Mouse (Mus musculus) midbrain, embryonic 11.5 days (tissue): Measurements from ENCODE around the gene Tmie. TPM values are rescaled to one million over a fixed set of nuclear protein-coding genes. Genes with fewer than 3 reads are reported as not detected.

Experiments used
- ATAC-seq: fragments of 200-750 bp; cut with Nextera tagmentation; 2 replicates; pipeline ENCODE4 v1.8.0; 2017; ENCODE audit warnings: moderate TSS enrichment, moderate library complexity; ENCODE audit not compliant: low FRiP score
- DNase-seq: peaks from one replicate; pipeline ENCODE4 v3.0.0; 2015; ENCODE audit warnings: low spot score; ENCODE audit errors: missing footprints
- H3K27ac ChIP-seq: fragments of 300-500 bp; sonication (generic); 2 replicates; pipeline ENCODE4 v1.5.1; 2014; ENCODE audit warnings: low read depth, low read length
- H3K27me3 ChIP-seq: fragments of 300-500 bp; sonication (generic); 2 replicates; pipeline ENCODE4 v1.6.1; 2014; ENCODE audit warnings: mild to moderate bottlenecking, low read length, moderate library complexity, mixed read lengths; ENCODE audit not compliant: control insufficient read depth, insufficient read depth
- H3K36me3 ChIP-seq: fragments of 300-500 bp; sonication (generic); 2 replicates; pipeline ENCODE4 v1.6.1; 2014; ENCODE audit warnings: mild to moderate bottlenecking, low read length, moderate library complexity, mixed read lengths; ENCODE audit not compliant: control insufficient read depth, insufficient read depth
- H3K4me1 ChIP-seq: fragments of 300-500 bp; sonication (generic); 2 replicates; pipeline ENCODE4 v1.6.1; 2014; ENCODE audit warnings: low read length; ENCODE audit not compliant: control insufficient read depth, insufficient read depth
- H3K4me2 ChIP-seq: fragments of 300-500 bp; sonication (generic); 2 replicates; pipeline ENCODE4 v1.6.1; 2014; ENCODE audit warnings: mild to moderate bottlenecking, moderate library complexity
- H3K4me3 ChIP-seq: fragments of 300-500 bp; sonication (generic); 2 replicates; pipeline ENCODE4 v1.5.1; 2014; ENCODE audit warnings: low read depth, low read length
- H3K9ac ChIP-seq: fragments of 300-500 bp; sonication (generic); 2 replicates; pipeline ENCODE4 v1.6.1; 2014; ENCODE audit warnings: low read length
- H3K9me3 ChIP-seq: fragments of 300-500 bp; sonication (generic); 2 replicates; pipeline ENCODE4 v1.6.1; 2016; ENCODE audit warnings: low read length; ENCODE audit not compliant: control insufficient read depth
- WGBS: fragments of 180-500 bp; shearing (Covaris S2); extraction: QIAGEN DNeasy Blood & Tissue Kit; methylation state at CpG from one replicate; pipeline ENCODE4 v1.1.7; 2014; 5-methylcytosine and 5-hydroxymethylcytosine counted together
- polyA plus RNA-seq: library from polyadenylated mRNA; unstranded; fragments of >200 nt; fragmentation: Nextera tagmentation; extraction: Ambion mirVana; gene quantifications from 2 replicates; pipeline ENCODE4 v1.2.1, GENCODE M21; 2014

Gene Tmie
- 0.18 and 0.22 TPM in 2 replicates for polyA plus RNA-seq

DNA sequence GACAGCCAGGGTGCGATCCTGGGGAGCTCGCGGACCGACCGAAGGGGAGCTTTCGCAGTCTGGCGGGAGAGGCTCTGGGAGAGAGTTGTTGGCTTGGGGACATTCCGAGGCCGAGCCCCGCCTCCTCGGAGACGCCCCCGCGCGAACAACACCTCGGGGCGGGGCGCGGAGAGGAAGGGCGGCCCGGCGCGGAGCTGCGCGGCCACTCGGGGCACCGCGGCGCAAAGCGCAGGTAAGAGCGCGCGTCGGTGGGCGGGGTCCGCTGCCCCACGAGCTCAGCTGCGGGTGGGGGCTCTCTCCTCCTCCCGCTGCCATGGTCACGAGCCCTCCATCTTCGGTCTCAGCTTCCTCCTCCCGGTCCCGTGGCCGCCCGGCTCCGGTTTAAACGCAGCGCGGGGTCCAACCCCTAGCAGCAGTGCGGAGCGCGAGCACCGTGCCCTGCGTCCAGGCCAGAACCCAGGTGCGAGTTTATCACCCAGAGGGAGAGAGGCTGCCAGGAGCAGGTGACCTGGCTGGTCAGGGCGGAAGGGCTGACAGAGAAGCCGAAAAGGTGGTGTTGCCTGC lies at the start of gene Tmie:
TSS of gene Tmie (minus strand) at position 116 of the 564 bp plus-strand sequence.
- ATAC-seq (no peak), DNase-seq (peak; percentile 90)
- Histone ChIP-seq H3K4me1 (peaks cover 13% of the 10 kb centered on the region), H3K4me3 (peak within 1 kb of the TSS; percentile 34), H3K9me3 (no peaks in the 10 kb centered on the region), H3K27ac (no peak within 1 kb of the TSS), H3K27me3 (peaks cover 36% of the 10 kb centered on the region), H3K4me2 (peak within 1 kb of the TSS; percentile 70), H3K9ac (peak within 1 kb of the TSS; percentile 10; the same call in 1 of the 2 replicates), H3K36me3 (no peaks in the 10 kb centered on the region)
- under 1% methylated on average over 57 of the region's 57 CpGs for WGBS

DNA sequence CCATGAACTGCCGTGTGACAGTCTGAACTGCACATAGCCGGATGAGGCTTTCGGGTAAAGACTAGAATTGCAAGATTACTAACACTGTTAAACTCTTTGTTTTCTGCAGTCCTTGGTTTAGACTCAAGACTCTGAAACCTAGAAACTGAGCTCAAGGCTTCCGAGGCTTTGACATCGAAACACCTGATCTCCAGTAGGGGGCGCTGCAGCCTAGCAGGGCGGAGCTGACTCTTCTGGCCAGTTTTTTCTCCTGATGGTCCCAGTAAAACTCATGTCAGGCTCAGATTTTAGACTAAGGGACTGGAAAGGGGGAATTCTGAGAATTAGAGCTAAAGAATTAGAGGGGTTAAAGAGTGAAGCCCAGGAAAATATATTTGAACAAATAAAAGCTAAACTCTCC lies 42.8 kb upstream of the Tmie start:
- Histone ChIP-seq H3K4me1 (no peaks in the 10 kb centered on the region), H3K9ac (no peak overlapping the region), H3K27ac (no peak overlapping the region), H3K27me3 (no peaks in the 10 kb centered on the region), H3K9me3 (no peaks in the 10 kb centered on the region), H3K36me3 (no peaks in the 10 kb centered on the region), H3K4me3 (no peak overlapping the region), H3K4me2 (no peak overlapping the region)
- DNase-seq (peak; percentile 96), ATAC-seq (no peak)
- WGBS = 20% methylated on average over 7 of the region's 7 CpGs

- no peaks in the 10 kb centered on the region for H3K36me3 ChIP-seq
- H3K4me3 ChIP-seq = no peak overlapping the region
- WGBS = 71% methylated on average over 15 of the region's 15 CpGs
- H3K9me3 ChIP-seq = no peaks in the 10 kb centered on the region
- no peaks in the 10 kb centered on the region for H3K4me1 ChIP-seq
- no peak overlapping the region for H3K9ac ChIP-seq
- ATAC-seq = no peak
- H3K27ac ChIP-seq = no peak overlapping the region
- DNase-seq = no peak
- H3K4me2 ChIP-seq = no peak overlapping the region
- H3K27me3 ChIP-seq = no peaks in the 10 kb centered on the region
Measured at GRCm38 (mm10) chr9:110920665-110921419, 40.9 kb upstream of the Tmie start.

DNA sequence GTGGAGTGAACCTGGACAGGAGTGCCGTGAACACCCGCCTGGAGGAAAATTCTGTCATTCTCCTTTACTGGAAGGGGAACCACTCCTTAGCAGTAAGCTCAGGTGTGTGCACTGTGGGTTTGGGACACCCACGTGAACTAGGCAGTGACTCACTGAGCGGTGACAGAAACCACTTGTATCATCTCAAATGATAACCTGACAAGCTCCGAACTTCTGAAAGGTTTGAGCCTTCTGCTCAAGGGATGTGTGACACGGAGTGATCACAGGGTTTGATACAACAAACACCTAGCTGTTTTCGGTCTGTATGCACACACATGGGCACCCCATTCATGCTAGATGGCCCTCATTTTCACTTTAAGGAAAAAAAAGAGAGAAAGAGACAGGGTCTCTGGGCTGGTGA lies 36.9 kb upstream of the Tmie start, which contains the start of gene Fam240a:
TSS of gene Fam240a (minus strand) at position 76 of the 400 bp plus-strand sequence.
- Histone ChIP-seq H3K4me1 (no peaks in the 10 kb centered on the region), H3K4me3 (no peak within 1 kb of the TSS), H3K9ac (no peak within 1 kb of the TSS), H3K36me3 (no peaks in the 10 kb centered on the region), H3K27ac (no peak within 1 kb of the TSS), H3K4me2 (no peak within 1 kb of the TSS), H3K9me3 (no peaks in the 10 kb centered on the region), H3K27me3 (no peaks in the 10 kb centered on the region)
- WGBS = 90% methylated on average over 7 of the region's 7 CpGs
- ATAC-seq (no peak), DNase-seq (peak; percentile 49)

GRCm38 (mm10) chr9:110915466-110915865 lies 35.6 kb upstream of the Tmie start:
- no peaks in the 10 kb centered on the region for H3K4me1 ChIP-seq
- no peaks in the 10 kb centered on the region for H3K27me3 ChIP-seq
- no peak overlapping the region for H3K9ac ChIP-seq
- no peak overlapping the region for H3K4me3 ChIP-seq
- DNase-seq = peak; percentile 61
- no peaks in the 10 kb centered on the region for H3K36me3 ChIP-seq
- 67% methylated on average over 8 of the region's 8 CpGs for WGBS
- H3K9me3 ChIP-seq = no peaks in the 10 kb centered on the region
- ATAC-seq = no peak
- H3K27ac ChIP-seq = no peak overlapping the region
- H3K4me2 ChIP-seq = no peak overlapping the region

DNA sequence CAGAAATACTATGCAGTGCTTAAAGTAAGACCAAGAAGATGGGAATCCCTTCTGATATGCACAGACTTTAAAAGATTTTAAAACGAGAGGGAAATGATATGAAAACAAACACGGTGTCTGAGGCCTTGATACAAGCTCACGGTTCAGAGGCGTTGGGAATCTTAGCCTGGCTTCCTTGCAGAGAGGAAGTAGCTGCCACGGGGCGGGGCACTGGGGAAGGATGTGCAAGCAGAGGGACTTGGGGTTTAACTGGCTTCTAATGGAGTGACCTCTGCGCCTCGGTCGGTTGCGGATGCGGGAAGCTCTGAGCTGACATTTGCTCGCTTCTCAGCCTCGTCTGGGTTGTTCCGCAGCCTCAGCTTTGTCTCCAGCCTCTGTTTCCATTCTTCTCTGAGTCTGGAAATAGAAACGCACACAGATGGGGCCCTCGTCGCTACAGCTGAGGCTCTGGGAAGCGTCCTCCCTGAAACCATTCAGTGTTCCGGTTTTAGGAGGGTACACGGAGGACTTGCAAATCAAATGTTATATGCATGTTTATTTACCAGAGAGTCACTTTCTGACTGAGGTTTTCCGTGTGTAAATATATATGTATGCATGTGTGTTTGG lies 34.8 kb upstream of the Tmie start:
- ATAC-seq (no peak), DNase-seq (peak; percentile 84)
- H3K36me3 ChIP-seq = no peaks in the 10 kb centered on the region
- no peaks in the 10 kb centered on the region for H3K4me1 ChIP-seq
- 62% methylated on average over 21 of the region's 21 CpGs for WGBS
- H3K9me3 ChIP-seq = no peaks in the 10 kb centered on the region
- no peak overlapping the region for H3K9ac ChIP-seq
- H3K4me2 ChIP-seq = no peak overlapping the region
- no peak overlapping the region for H3K27ac ChIP-seq
- no peak overlapping the region for H3K4me3 ChIP-seq
- no peaks in the 10 kb centered on the region for H3K27me3 ChIP-seq

DNA sequence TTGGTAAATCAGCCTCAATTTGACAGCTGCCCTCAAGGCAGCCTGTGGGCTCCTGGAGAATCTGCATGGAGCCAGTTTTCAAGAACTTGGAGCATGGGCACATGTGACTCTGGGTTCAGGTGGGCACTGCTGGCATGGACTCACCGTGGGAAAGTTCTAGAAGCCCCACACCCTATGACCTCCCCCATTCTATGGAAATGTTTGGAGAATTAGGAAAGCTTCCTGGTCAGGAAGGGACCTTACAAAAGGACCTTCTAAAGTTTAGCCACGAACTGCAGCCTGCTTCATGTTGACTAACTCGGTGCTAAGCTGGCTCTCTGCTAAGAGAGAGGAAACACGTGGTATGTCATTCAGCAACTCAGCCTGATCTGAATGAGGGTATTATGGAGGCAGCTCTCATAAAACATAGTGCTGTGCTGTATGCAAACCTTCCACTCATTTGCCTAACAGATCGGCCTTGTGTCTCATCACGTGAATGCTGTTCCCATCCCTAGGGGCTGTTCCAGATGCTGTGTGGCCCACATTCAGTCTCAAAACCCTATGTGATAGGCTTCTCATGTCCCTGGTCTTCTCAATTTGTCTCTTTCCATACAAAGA lies 29.6 kb upstream of the Tmie start:
- H3K9ac ChIP-seq = no peak overlapping the region
- DNase-seq (peak; percentile 33), ATAC-seq (no peak)
- H3K4me2 ChIP-seq = no peak overlapping the region
- H3K36me3 ChIP-seq = no peaks in the 10 kb centered on the region
- no peak overlapping the region for H3K27ac ChIP-seq
- H3K4me3 ChIP-seq = no peak overlapping the region
- 83% methylated on average over 6 of the region's 6 CpGs for WGBS
- H3K4me1 ChIP-seq = no peaks in the 10 kb centered on the region
- H3K27me3 ChIP-seq = no peaks in the 10 kb centered on the region
- H3K9me3 ChIP-seq = no peaks in the 10 kb centered on the region

GRCm38 (mm10) chr9:110908631-110909016 lies 28.7 kb upstream of the Tmie start:
- ATAC-seq = no peak
- no peaks in the 10 kb centered on the region for H3K36me3 ChIP-seq
- no peak overlapping the region for H3K27ac ChIP-seq
- no peak overlapping the region for H3K4me3 ChIP-seq
- no peak overlapping the region for H3K4me2 ChIP-seq
- H3K4me1 ChIP-seq = no peaks in the 10 kb centered on the region
- no peak overlapping the region for H3K9ac ChIP-seq
- no peaks in the 10 kb centered on the region for H3K9me3 ChIP-seq
- H3K27me3 ChIP-seq = no peaks in the 10 kb centered on the region
- WGBS = 92% methylated on average over 3 of the region's 3 CpGs
- no peak for DNase-seq
